Mouse (Mus musculus): ENCODE measurements around the gene Srpk2.
"Not testable (repeated sequence)": the region's sequence is repeated elsewhere in the genome, so short reads cannot be mapped to it uniquely, and the experiment has no call there.

Srpk2 gene

DNA sequence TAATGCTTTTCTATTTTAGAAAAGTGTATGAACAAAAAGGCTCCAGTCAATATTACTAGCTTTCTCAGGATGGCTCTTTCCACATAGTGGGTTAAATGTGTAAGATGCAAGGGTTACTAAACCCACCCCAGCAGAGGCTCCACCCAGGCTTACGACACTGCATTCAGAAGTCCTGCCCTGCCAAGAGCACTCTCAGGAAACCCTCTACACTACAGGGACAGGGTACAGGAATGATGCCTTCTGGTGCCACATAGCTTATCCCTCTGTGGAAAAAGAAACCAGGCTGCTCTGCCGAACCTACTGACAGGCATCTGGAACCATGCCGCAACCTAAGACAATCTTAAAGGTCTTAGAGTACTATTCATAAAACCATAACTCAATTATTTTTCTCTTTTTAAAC is 71.6 kb downstream of the Srpk2 start:
- no peak for DNase-seq (ENCODE audit: inconsistent ontology term)

DNA sequence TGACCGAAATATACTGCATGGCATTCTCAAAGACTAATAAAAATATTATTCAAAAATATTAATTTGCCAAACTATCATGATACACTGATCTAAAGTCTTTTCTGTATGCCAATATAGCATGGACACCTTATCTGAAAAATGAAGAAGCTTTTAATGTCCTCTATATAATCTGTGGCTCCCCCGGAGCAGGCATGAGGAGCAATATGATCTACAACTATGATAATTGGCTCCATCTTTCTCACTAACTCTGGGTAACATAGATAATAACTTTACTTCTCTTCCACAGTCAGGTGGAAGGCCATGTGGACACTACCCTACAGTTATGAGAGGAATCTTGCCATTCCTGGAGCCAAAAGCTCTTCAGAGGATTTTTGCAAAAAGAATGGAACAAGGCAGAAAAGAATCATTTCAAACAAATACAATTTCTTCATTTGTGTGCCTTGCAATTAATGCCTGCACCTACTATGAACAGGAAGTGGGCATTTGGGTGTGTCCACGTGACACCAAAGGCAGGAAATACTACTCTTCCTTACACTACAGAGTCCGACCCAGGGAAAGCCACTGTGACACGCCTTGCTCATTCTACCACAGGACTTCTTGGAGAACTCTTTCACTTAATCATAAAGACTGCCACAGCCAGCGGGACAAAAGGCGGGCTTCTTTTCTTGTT is 80.2 kb downstream of the Srpk2 start:
- no peak for DNase-seq (ENCODE audit: inconsistent ontology term)

- DNase-seq (ENCODE audit: inconsistent ontology term), result no peak
These were observed 84.5 kb downstream of the Srpk2 start for GRCm38 (mm10) chr5:23599750-23600537.

DNA sequence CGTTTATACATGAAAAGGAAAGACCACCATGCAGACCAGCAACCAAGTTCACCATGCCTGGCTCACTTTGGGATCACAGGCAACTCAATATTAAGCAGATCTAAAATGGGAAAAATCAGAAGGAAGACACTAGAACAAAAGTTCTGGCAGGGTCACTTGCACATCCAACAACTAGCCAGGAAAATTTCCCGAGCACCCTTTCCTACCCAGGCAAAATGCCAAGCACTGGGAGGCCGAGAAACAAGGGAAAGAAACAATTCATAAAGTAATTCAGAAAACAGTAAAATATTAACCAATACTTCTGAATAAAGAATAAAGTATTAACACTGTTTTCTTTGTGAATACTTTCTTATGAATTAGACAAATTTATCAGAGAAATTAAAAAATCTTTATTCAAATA is 85.2 kb downstream of the Srpk2 start:
- DNase-seq (ENCODE audit: inconsistent ontology term), result peak; percentile 33

- peak; percentile 83 for DNase-seq (ENCODE audit: inconsistent ontology term)
These were observed 85.9 kb downstream of the Srpk2 start for GRCm38 (mm10) chr5:23598491-23598890.

- peak; percentile 20 for DNase-seq (ENCODE audit: inconsistent ontology term)
These were observed 86.4 kb downstream of the Srpk2 start for GRCm38 (mm10) chr5:23597999-23598398.

- no peak for DNase-seq (ENCODE audit: inconsistent ontology term)
These were observed 87.1 kb downstream of the Srpk2 start for GRCm38 (mm10) chr5:23597260-23597864.

GRCm38 (mm10) chr5:23596326-23596965 is 88.0 kb downstream of the Srpk2 start:
- no peak for DNase-seq (ENCODE audit: inconsistent ontology term)

DNA sequence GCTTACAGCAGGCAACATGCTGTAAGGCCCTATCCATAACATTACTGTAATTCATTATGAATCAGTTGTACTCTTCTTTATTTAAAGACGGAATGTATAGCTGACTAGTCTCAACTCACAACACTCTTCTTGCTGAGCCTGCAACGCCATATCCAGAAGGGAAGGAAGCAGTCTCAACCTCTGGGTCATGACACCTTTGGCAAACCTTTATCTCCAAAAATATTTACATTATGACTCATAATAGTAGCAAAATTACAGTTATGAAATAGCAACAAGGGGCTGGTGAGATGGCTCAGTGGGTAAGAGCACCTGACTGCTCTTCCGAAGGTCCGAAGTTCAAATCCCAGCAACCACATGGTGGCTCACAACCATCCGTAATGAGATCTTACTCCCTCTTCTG is 94.1 kb downstream of the Srpk2 start:
- not testable (repeated sequence) for DNase-seq (ENCODE audit: inconsistent ontology term)

DNA sequence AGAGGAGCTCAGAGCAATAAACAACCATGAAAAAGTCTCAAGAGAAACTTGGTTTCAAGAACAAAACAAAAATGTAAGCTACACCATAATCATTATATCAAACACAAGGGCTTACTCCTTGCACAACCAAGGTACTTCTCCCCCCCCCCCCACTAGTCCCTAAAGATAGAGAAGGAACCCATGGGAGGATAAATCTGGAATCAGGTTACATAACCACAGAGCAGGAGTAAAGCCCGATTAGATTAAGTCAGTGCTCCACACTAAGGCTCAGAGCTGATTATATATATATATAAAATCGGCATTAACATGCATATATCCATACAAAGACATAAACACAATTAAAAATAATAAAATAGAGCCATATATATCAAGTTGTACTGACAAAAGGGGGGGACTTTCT is 96.8 kb downstream of the Srpk2 start:
- DNase-seq (ENCODE audit: inconsistent ontology term), result no peak

DNA sequence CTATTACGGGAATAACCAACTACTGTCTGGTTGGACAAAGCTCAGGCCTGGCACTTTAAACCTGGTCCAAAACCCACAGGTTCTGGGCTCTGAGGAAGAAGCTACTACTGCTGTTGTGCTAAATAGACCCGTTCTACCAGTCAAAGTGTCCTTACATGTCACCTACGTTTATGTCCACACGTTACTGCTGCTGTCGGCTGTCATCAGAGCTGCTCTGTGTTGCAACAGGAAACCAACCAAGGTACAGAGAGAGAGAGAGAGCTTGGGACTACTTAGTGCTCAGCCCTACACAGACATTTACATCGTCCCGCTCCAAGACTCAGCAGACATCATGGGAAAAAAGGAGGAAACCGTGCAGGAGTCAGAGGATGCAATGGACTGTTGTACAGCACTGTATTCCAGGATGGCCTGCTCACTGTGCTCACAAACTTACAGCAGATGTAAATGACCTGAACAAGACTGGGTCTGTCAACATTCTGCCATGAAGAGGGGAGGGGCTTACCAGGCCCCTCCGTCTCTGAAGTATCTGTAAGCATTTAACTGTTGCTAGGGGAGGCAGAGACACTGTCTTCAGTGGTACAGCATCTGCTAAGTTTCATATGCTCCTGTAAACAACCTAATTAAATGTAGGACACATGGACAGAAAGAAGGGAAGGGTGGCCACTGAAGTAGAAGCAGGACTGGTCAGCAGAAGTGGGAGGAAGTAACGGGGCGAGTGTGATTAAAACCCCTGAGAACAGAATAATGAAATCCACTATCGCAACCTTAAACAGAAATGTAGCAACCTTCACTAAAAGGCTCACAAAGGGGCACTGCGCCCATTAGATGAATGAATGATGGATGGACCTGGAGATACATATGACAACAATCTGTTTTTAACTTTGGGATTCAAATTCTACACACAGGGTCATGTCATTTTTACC is 97.6 kb downstream of the Srpk2 start:
- DNase-seq (ENCODE audit: inconsistent ontology term), result no peak

DNA sequence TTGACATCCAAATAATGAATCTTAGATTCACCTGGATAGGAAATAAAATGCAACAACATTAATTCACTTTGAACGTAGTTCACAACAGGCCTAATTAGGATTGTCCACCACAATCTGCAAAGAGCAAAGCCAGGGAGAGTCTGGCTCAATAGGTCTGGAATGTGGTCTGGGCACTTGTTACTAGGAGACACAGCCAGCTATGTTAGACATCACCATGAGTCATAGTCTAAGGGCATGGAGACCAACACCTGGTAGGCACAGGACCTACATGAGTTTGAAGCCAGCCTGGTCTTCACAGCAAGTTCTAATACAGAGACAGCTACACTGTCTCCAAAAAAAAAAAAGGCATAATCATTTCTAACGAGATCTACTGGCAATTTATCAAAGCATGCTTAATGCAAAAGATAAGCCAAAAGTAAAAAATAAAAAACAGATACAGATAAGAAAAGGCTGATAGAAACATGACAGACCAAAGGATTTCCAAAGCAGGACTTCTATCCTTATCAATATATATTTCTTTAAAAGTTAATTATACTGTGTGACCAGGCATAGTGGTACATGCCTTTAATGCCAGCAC is 102.8 kb downstream of the Srpk2 start:
- peak; percentile 85 for DNase-seq (ENCODE audit: inconsistent ontology term)

DNA sequence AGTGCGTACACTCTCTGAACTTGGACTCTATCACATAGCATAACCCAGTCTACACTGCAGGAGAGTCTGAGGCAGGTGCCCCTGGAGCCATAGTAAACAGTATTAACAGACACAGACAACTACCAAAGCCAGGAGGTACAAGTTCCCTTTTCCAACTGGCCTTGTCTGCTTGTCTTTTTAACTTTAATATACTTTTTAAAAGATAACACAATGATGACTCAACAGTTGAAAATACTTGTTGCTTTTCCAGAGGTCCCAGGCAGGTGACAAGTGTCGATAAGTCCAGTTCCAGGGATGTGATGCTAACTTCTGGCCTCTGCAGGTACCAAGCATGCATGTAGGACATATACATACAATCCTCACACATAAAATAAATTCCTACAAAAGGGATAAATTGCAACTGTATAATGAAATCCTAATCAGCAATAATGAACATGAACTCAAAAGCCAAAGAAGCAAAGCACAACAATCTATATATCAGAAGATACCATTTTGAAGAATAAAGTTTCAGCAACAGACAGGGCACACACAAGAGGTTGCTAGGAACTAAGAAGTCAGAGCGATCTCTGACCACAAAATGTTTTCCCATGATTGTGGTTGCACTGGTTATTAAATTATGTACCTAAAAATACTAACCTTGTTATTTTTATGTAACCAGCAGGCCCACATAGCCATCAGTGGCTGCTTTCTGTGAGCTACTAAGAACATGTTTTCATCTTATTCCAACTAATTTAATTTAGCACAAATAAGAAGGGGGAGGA is 105.1 kb downstream of the Srpk2 start:
- DNase-seq (ENCODE audit: inconsistent ontology term), result no peak

DNA sequence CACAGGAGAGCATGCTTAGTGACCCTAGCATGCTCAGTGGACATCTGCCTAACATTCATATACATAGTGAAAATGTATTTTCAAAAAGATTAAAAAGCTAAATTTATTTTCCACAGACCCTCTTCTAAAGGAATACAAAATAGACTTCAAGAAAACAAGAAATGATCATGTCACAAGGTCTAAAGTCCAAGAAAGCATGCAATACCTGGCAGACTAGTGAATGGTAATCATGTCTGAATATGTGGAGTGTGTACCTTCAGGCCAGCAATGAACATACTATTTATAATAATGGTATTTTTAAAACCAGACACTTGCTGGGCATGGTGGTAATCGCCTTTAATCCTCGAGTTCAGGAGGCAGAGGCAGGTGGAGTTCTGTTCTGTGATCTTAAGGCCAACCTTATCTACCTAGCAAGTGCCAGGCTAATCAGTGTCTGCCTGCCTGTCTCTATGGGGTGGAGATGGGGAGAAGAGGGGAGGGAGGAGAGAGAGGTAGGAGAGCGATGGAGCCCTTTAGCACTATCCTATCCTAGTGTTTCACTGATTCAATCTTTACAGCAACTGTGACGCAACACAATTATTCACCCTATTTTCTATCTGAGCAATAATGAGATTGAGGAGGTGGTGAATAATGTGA is 106.0 kb downstream of the Srpk2 start:
- DNase-seq (ENCODE audit: inconsistent ontology term), result no peak

- DNase-seq (ENCODE audit: inconsistent ontology term), result no peak
These were observed 106.6 kb downstream of the Srpk2 start for GRCm38 (mm10) chr5:23577847-23578246.

GRCm38 (mm10) chr5:23576336-23577094 is 107.9 kb downstream of the Srpk2 start:
- DNase-seq (ENCODE audit: inconsistent ontology term), result no peak

DNA sequence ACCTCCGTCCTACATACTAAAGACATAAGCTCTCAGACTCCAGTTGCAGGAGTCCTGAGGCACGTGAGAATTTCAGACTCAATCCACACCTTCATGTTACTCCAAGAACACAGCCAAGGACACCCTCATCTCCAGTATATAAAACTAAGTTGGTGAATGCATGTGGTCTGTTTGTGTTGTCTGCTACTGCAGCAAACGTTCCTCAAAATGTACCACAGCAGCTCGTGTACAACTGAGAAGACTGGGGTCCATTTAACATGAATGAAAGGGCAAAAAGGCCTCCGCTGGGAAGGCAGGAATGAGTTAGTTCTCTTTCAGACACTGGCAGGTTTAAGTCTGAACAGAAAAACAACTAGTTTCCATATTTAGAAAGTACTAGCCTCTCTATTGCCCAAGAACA is 110.5 kb downstream of the Srpk2 start:
- DNase-seq (ENCODE audit: inconsistent ontology term), result no peak

DNA sequence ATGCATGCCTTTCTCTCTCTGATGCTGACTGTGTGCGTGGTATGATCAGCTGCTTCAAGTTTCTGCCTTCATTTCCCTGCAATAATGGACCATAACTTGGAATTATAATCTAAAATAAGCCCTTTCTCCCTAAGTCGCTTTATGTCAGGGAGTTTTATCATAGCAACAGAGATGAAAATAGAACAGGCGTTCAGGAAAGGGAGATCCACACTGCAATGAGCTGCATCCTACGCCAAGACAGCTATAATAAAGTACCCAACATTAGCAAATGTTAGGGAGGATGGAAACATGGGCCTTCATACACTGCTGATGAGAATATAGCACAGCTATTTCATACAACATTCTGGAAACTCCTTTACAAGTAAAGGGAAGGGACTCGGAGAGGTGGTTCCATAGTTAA is 116.2 kb downstream of the Srpk2 start:
- no peak for DNase-seq (ENCODE audit: inconsistent ontology term)

GRCm38 (mm10) chr5:23566382-23566781 is 118.0 kb downstream of the Srpk2 start:
- DNase-seq (ENCODE audit: inconsistent ontology term), result no peak

Data from Muller cell, postnatal 12 days (primary cell).